Mouse (Mus musculus) heart, adult 18-20 months (tissue): ENCODE measurements around the gene Eddm3b. TPM values are rescaled to one million over a fixed set of nuclear protein-coding genes. Genes with fewer than 3 reads are reported as not detected.
"Not testable (repeated sequence)": the region's sequence is repeated elsewhere in the genome, so short reads cannot be mapped to it uniquely, and the experiment has no call there.

Experiments
- DNase-seq, 2 experiments: peaks; one replicate each; pipeline ENCODE4 v3.0.0; 2021 to 2022; ENCODE audit warnings: mixed read lengths in 1 of 2
- total RNA-seq, 2 experiments: library from RNA; stranded (reverse); gene quantifications; 2 replicates each; pipeline ENCODE4 v1.2.3; 2021

The Eddm3b gene
- total RNA-seq, 2 experiments from 2014 or later: not detected

- peak; percentile 47 to 64 for DNase-seq
Measured at GRCm38 (mm10) chr14:51143287-51143686, 29.1 kb downstream of the Eddm3b start.

- no peak for DNase-seq
Measured at GRCm38 (mm10) chr14:51143937-51144336, 29.7 kb downstream of the Eddm3b start.

- no peak for DNase-seq
Measured at GRCm38 (mm10) chr14:51144451-51144850, 30.2 kb downstream of the Eddm3b start.

GRCm38 (mm10) chr14:51145521-51145920 lies 31.3 kb downstream of the Eddm3b start:
- no peak for DNase-seq

- no peak for DNase-seq
Measured at GRCm38 (mm10) chr14:51146685-51147084, 32.5 kb downstream of the Eddm3b start, which contains the start of gene Rnase1. TSS of gene Rnase1 (minus strand) at chr14:51146785.

- DNase-seq: no peak
Measured at GRCm38 (mm10) chr14:51148006-51148405, 33.8 kb downstream of the Eddm3b start.

- no peak for DNase-seq
Measured at GRCm38 (mm10) chr14:51149164-51149563, 34.9 kb downstream of the Eddm3b start.

GRCm38 (mm10) chr14:51150206-51150831 lies 36.1 kb downstream of the Eddm3b start:
- no peak for DNase-seq

GRCm38 (mm10) chr14:51152249-51152870 lies 38.1 kb downstream of the Eddm3b start:
- DNase-seq: no peak

- DNase-seq: no peak
Measured at GRCm38 (mm10) chr14:51156056-51156735, 42.0 kb downstream of the Eddm3b start.

- no peak for DNase-seq
Measured at GRCm38 (mm10) chr14:51156736-51157068, 42.5 kb downstream of the Eddm3b start.

GRCm38 (mm10) chr14:51157072-51157471 lies 42.8 kb downstream of the Eddm3b start:
- no peak for DNase-seq

- not testable (repeated sequence) for DNase-seq
Measured at GRCm38 (mm10) chr14:51161976-51162375, 47.8 kb downstream of the Eddm3b start, which contains the start of gene Rnase2b. TSS of gene Rnase2b (plus strand) at chr14:51162260.

- not testable (repeated sequence) for DNase-seq
Measured at GRCm38 (mm10) chr14:51163323-51163722, 49.1 kb downstream of the Eddm3b start.

GRCm38 (mm10) chr14:51165435-51165834 lies 51.2 kb downstream of the Eddm3b start:
- no peak for DNase-seq

- no peak for DNase-seq
Measured at GRCm38 (mm10) chr14:51166068-51166467, 51.8 kb downstream of the Eddm3b start.

Other genes with a start within 250 kb of the Eddm3b start
- 10 to 100 TPM; 10.4 to 11.6 TPM for gene Tep1, start 243.9 kb upstream of the Eddm3b start, total RNA-seq
- 10 to 100 TPM; 17.0 to 21.9 TPM for gene Klhl33, start 216.9 kb upstream of the Eddm3b start, total RNA-seq
- 10 to 100 TPM; 70.2 to 74.5 TPM for gene Osgep, start 189.5 kb upstream of the Eddm3b start, total RNA-seq
- 10 to 100 TPM; 27.0 to 31.7 TPM for gene Apex1, start 189.5 kb upstream of the Eddm3b start, total RNA-seq
- gene Pip4p1, start 183.6 kb upstream of the Eddm3b start, total RNA-seq: 10 to 100 TPM; 20.5 to 25.8 TPM
- gene Pnp, start 183.3 kb upstream of the Eddm3b start, total RNA-seq: 10 to 100 TPM; 11.4 to 14.8 TPM
- 10 to 100 TPM; 15.7 to 16.5 TPM for gene Gm49342, start 169.9 kb upstream of the Eddm3b start, total RNA-seq
- gene Pnp2, start 158.4 kb upstream of the Eddm3b start, total RNA-seq: 1 to 10 TPM in 1 of 2 experiments, under 1 TPM in 1; 0.89 to 1.0 TPM
- gene Rnase10, start 106.7 kb upstream of the Eddm3b start, total RNA-seq: under 1 TPM; 0.20 to 0.41 TPM
- not detected for gene Rnase9, start 72.6 kb upstream of the Eddm3b start, total RNA-seq
- gene Rnase11, start 64.3 kb upstream of the Eddm3b start, total RNA-seq: not detected
- gene Rnase12, start 56.8 kb upstream of the Eddm3b start, total RNA-seq: not detected
- gene Olfr750, start 40.0 kb upstream of the Eddm3b start, total RNA-seq: not detected
- 10 to 100 TPM; 43.0 to 46.9 TPM for gene Rnase4, start 23.3 kb upstream of the Eddm3b start, total RNA-seq
- 1 to 10 TPM; 6.1 to 6.9 TPM for gene Ang, start 23.3 kb upstream of the Eddm3b start, total RNA-seq
- gene Rnase6, start 9.5 kb downstream of the Eddm3b start, total RNA-seq: 1 to 10 TPM in 1 of 2 experiments, under 1 TPM in 1; 0.65 to 1.2 TPM
- 1 to 10 TPM in 1 of 2 experiments, under 1 TPM in 1; 0.89 to 1.3 TPM for gene Rnase1, start 32.4 kb downstream of the Eddm3b start, total RNA-seq
- gene Rnase2b, start 47.8 kb downstream of the Eddm3b start, total RNA-seq: not detected
- gene Ang2, start 84.7 kb downstream of the Eddm3b start, total RNA-seq: not detected
- gene Ear14, start 89.0 kb downstream of the Eddm3b start, total RNA-seq: not detected
- 1 to 10 TPM; 1.9 to 4.1 TPM for gene Rnase2a, start 141.7 kb downstream of the Eddm3b start, total RNA-seq
- gene Gm7247, start 247.3 kb downstream of the Eddm3b start, total RNA-seq: not detected